Mouse (Mus musculus): Measurements from ENCODE around the gene Aldh1a1.
"Not testable (repeated sequence)": the region's sequence is repeated elsewhere in the genome, so short reads cannot be mapped to it uniquely, and the experiment has no call there.

The Aldh1a1 gene

GRCm38 (mm10) chr19:20555365-20555764 lies 62.9 kb downstream of the Aldh1a1 start:
- DNase-seq (ENCODE audit: low spot score in 2 of 2): no peak

- no peak for DNase-seq (ENCODE audit: low spot score in 2 of 2)
Observed at GRCm38 (mm10) chr19:20557211-20557610, 64.7 kb downstream of the Aldh1a1 start.

GRCm38 (mm10) chr19:20558069-20558468 lies 65.6 kb downstream of the Aldh1a1 start:
- DNase-seq (ENCODE audit: low spot score in 2 of 2): no peak

GRCm38 (mm10) chr19:20558544-20558943 lies 66.0 kb downstream of the Aldh1a1 start:
- DNase-seq (ENCODE audit: low spot score in 2 of 2): no peak

- DNase-seq (ENCODE audit: low spot score in 2 of 2): no peak
Observed at GRCm38 (mm10) chr19:20558952-20559351, 66.4 kb downstream of the Aldh1a1 start.

- no peak for DNase-seq (ENCODE audit: low spot score in 2 of 2)
Observed at GRCm38 (mm10) chr19:20559952-20560351, 67.4 kb downstream of the Aldh1a1 start.

- no peak for DNase-seq (ENCODE audit: low spot score in 2 of 2)
Observed at GRCm38 (mm10) chr19:20562396-20562795, 69.9 kb downstream of the Aldh1a1 start.

- no peak for DNase-seq (ENCODE audit: low spot score in 2 of 2)
Observed at GRCm38 (mm10) chr19:20566294-20566693, 73.8 kb downstream of the Aldh1a1 start.

- no peak for DNase-seq (ENCODE audit: low spot score in 2 of 2)
Observed at GRCm38 (mm10) chr19:20567039-20567438, 74.5 kb downstream of the Aldh1a1 start.

GRCm38 (mm10) chr19:20576984-20577383 lies 84.5 kb downstream of the Aldh1a1 start:
- no peak for DNase-seq (ENCODE audit: low spot score in 2 of 2)

- no peak for DNase-seq (ENCODE audit: low spot score in 2 of 2)
Observed at GRCm38 (mm10) chr19:20577429-20577828, 84.9 kb downstream of the Aldh1a1 start.

GRCm38 (mm10) chr19:20599951-20600350 lies 107.4 kb downstream of the Aldh1a1 start:
- DNase-seq (ENCODE audit: low spot score in 2 of 2): no peak

GRCm38 (mm10) chr19:20601739-20602138 lies 109.2 kb downstream of the Aldh1a1 start:
- no peak for DNase-seq (ENCODE audit: low spot score in 2 of 2)

- DNase-seq (ENCODE audit: low spot score in 2 of 2): no peak
Observed at GRCm38 (mm10) chr19:20603212-20603611, 110.7 kb downstream of the Aldh1a1 start.

GRCm38 (mm10) chr19:20603866-20604265 lies 111.4 kb downstream of the Aldh1a1 start:
- no peak for DNase-seq (ENCODE audit: low spot score in 2 of 2)

GRCm38 (mm10) chr19:20614252-20614930 lies 121.9 kb downstream of the Aldh1a1 start:
- DNase-seq (ENCODE audit: low spot score in 2 of 2): no peak

GRCm38 (mm10) chr19:20622434-20622833 lies 129.9 kb downstream of the Aldh1a1 start:
- DNase-seq (ENCODE audit: low spot score in 2 of 2): no peak

GRCm38 (mm10) chr19:20623416-20623815 lies 130.9 kb downstream of the Aldh1a1 start:
- DNase-seq (ENCODE audit: low spot score in 2 of 2): no peak

- DNase-seq (ENCODE audit: low spot score in 2 of 2): no peak
Observed at GRCm38 (mm10) chr19:20631020-20631419, 138.5 kb downstream of the Aldh1a1 start.

GRCm38 (mm10) chr19:20633876-20634691 lies 141.6 kb downstream of the Aldh1a1 start:
- no peak for DNase-seq (ENCODE audit: low spot score in 2 of 2)

GRCm38 (mm10) chr19:20644346-20644745 lies 151.8 kb downstream of the Aldh1a1 start:
- no peak for DNase-seq (ENCODE audit: low spot score in 2 of 2)

GRCm38 (mm10) chr19:20647496-20647895 lies 155.0 kb downstream of the Aldh1a1 start:
- not testable (repeated sequence) for DNase-seq (ENCODE audit: low spot score in 2 of 2)

- no peak for DNase-seq (ENCODE audit: low spot score in 2 of 2)
Observed at GRCm38 (mm10) chr19:20650008-20650407, 157.5 kb downstream of the Aldh1a1 start.
